Mouse (Mus musculus): ENCODE results near the gene Coq7. TPM values are rescaled to one million over a fixed set of nuclear protein-coding genes. Genes with fewer than 3 reads are reported as not detected.

Gene Coq7
- polyA plus RNA-seq, 1 experiment from 2014 or later: 127 TPM

DNA sequence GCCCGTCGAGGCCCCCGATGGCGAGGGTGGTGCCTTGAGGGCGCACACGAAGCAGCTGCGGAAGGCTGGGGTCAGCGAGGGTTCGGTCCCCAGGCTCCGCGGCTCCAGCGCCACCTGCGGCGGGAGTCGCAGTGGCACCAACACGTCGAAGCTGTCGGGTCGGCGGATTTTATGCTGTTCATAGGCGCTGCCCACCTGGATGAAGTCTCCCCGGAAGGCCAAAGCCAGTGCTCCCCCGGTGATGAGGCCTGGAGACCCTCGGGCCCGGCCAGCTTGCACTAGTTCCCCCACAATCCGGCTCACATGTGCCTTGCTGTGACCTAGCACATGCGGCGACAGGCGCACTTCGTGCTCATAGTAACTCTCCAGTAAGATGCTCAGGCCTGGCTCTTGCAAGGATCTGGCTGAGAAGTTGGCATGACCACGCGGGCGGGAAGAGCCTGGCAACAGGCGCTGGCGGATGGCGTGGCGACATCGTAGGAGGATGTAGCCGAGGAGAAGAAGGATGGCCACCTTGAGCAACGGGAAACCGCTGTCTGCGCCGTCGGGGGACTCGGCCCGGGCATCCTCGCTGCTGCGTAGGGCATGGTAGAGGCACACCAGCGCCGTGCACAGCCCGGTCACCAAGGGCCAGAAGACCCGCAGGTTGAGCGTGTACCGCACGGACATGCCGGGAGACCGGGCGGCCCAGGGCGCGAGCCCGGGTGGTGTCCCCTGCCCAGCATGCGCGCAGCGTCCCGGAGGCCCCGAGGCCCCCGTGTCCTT lies 42.3 kb downstream of the Coq7 start:
- H3K27me3 ChIP-seq (ENCODE audit: control insufficient read depth, insufficient read depth, low read length): peaks cover 20% of the 10 kb centered on the region
- peak; percentile 32; the same call in 1 of the 2 replicates for ATAC-seq (ENCODE audit: low read depth)
- H3K36me3 ChIP-seq (ENCODE audit: control insufficient read depth, insufficient read depth, low read length): no peaks in the 10 kb centered on the region
- H3K27ac ChIP-seq (ENCODE audit: low read depth, low read length): no peak overlapping the region
- 3% methylated on average over 58 of the region's 67 CpGs for WGBS
- H3K4me3 ChIP-seq (ENCODE audit: low read depth, low read length): peak overlapping the region; percentile 44
- H3K4me2 ChIP-seq (ENCODE audit: low read depth, low read length): peak overlapping the region; percentile 61
- H3K9ac ChIP-seq (replicated peaks; ENCODE audit: low read depth, low read length): peak overlapping the region; percentile 49
- H3K4me1 ChIP-seq (ENCODE audit: control insufficient read depth, insufficient read depth, low read length): 0 out of 2 replicates have a peak, but pooled peaks cover 4% of the 10 kb centered on the region
- H3K9me3 ChIP-seq (ENCODE audit: control insufficient read depth, low read length): no peaks in the 10 kb centered on the region

DNA sequence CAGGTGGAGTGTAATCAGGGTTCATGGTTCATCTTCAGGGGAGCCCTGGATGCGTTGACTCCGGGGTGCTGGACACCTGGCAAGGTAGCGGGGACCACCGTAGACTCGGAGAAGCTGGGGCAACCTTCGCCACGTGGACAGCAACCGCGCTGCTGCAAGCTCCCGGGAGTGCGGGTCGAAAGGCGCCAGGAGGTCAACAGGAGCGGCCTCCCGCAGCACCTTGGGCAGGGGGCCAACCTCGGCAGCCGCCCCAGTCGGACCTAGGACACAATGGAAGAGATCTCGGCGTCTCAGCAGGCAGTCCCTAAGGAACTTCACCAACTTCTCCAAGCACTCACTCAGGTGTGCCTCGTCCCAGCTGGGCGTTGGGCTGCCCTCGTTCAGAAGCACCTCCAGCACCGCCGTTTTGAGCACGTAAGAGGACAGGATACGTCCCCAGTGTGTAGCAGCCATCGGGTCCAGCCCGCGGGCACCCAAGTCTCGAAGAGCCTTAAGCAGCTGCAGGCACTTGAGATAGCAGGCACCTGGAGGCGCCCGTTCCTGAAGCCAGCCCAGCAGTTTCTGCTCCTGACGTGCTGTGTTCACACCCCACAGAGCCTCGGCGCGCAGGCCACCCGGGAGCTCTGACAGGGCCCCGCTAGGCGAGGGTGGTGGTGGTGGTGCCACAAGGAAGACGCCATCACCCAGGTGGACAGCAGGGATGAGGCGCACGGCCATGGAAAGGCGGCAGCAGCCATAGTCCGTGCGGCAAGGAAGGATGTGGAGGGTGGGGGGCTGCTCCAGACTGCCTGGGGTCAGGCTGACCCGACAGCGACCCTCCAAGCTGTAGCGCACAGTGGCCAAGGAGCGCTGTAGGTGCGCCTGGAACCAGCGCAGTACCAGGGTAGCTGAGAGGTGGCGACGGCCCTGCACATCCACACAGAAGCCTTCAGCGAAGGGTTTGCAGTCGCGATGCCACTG lies 43.2 kb downstream of the Coq7 start:
- Histone ChIP-seq H3K27me3 (ENCODE audit: control insufficient read depth, insufficient read depth, low read length) (peaks cover 20% of the 10 kb centered on the region), H3K36me3 (ENCODE audit: control insufficient read depth, insufficient read depth, low read length) (no peaks in the 10 kb centered on the region), H3K9ac (replicated peaks; ENCODE audit: low read depth, low read length) (no peak overlapping the region), H3K4me1 (ENCODE audit: control insufficient read depth, insufficient read depth, low read length) (0 out of 2 replicates have a peak, but pooled peaks cover 4% of the 10 kb centered on the region), H3K27ac (ENCODE audit: low read depth, low read length) (no peak overlapping the region), H3K4me2 (ENCODE audit: low read depth, low read length) (peak overlapping the region; percentile 61; the same call in 1 of the 2 replicates), H3K4me3 (ENCODE audit: low read depth, low read length) (peak overlapping the region; percentile 44; the same call in 1 of the 2 replicates), H3K9me3 (ENCODE audit: control insufficient read depth, low read length) (no peaks in the 10 kb centered on the region)
- WGBS: 15% methylated on average over 57 of the region's 57 CpGs
- ATAC-seq (ENCODE audit: low read depth): no peak

DNA sequence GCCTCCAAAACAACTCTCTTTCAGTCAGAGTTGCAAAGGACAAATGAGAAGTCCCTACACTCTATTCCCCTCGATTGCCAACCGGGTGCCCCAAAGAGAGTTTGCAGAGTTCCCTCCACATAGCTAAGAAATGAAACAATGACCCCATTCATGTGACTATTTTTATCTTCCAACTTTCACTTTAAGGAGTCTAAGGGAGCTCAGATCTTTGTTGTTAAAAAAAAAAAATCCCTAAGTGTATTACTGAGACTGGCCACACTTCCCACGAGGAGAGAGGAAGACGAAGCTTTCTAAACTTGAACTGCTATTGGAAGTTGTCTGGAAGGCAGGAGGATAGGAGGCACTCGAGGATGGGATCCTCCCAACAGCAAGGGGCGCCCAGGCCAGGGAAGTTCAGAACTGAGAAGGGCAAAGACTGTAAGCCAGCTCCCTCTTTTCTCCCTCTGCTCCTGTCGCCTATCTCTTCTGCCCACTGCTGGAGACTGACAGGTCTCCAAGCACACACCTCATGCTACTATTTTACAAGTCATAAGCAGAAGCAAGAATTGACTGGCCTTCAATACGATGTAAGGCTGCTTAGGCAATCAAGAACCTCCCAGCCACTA lies 45.0 kb downstream of the Coq7 start:
- H3K27me3 ChIP-seq (ENCODE audit: control insufficient read depth, insufficient read depth, low read length): peaks cover 20% of the 10 kb centered on the region
- no peaks in the 10 kb centered on the region for H3K9me3 ChIP-seq (ENCODE audit: control insufficient read depth, low read length)
- H3K27ac ChIP-seq (ENCODE audit: low read depth, low read length): no peak overlapping the region
- no peaks in the 10 kb centered on the region for H3K36me3 ChIP-seq (ENCODE audit: control insufficient read depth, insufficient read depth, low read length)
- H3K4me1 ChIP-seq (ENCODE audit: control insufficient read depth, insufficient read depth, low read length): 0 out of 2 replicates have a peak, but pooled peaks cover 4% of the 10 kb centered on the region
- H3K4me3 ChIP-seq (ENCODE audit: low read depth, low read length): no peak overlapping the region
- no peak overlapping the region for H3K9ac ChIP-seq (replicated peaks; ENCODE audit: low read depth, low read length)
- 26% methylated on average over 8 of the region's 8 CpGs for WGBS
- H3K4me2 ChIP-seq (ENCODE audit: low read depth, low read length): no peak overlapping the region
- no peak for ATAC-seq (ENCODE audit: low read depth)

DNA sequence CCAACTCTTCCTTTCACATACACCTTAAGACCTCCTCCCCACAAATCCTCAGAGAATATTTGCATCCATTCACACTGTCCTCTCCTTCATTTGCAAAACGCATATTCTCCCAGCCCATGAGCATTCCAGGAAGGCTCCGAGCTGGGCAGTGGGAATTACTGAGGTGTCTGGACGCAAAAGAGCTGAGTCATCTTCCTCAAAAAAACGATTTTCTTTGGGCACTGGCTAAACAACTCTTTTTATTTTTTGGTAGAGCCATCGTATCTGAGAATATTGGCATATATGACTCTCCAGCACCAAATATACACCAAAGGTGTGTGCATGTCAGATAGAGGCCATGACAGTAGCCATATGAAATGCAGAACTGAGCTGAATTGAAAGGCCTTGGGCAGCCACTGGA lies 46.2 kb downstream of the Coq7 start:
- H3K27me3 ChIP-seq (ENCODE audit: control insufficient read depth, insufficient read depth, low read length): peaks cover 19% of the 10 kb centered on the region

DNA sequence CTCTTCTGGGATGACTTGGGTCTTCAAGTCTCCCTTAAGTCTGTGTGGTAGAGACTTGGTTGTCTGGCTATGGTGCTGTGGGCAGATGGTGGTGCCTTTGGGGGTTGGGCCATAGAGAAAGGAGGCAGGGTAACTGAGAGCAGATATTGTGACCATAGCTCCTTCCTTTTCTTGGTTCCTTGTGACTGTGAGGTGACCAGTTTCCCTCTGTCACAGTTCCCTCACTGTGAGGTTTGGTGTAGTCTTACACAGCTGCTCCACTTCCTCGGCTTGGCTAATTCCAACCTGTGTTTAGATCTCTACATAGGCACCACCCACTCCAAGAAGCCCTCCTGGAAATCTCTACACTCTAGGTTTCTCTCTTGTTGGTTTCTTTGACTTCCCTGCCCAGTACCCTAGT lies 49.2 kb downstream of the Coq7 start:
- H3K9ac ChIP-seq (replicated peaks; ENCODE audit: low read depth, low read length): no peak overlapping the region
- H3K27me3 ChIP-seq (ENCODE audit: control insufficient read depth, insufficient read depth, low read length): no peaks in the 10 kb centered on the region
- no peak overlapping the region for H3K4me3 ChIP-seq (ENCODE audit: low read depth, low read length)
- no peaks in the 10 kb centered on the region for H3K4me1 ChIP-seq (ENCODE audit: control insufficient read depth, insufficient read depth, low read length)
- no peak overlapping the region for H3K4me2 ChIP-seq (ENCODE audit: low read depth, low read length)
- no peaks in the 10 kb centered on the region for H3K36me3 ChIP-seq (ENCODE audit: control insufficient read depth, insufficient read depth, low read length)
- ATAC-seq (ENCODE audit: low read depth): no peak
- H3K27ac ChIP-seq (ENCODE audit: low read depth, low read length): no peak overlapping the region
- 88% methylated on average over 1 of the region's 1 CpGs for WGBS
- H3K9me3 ChIP-seq (ENCODE audit: control insufficient read depth, low read length): no peaks in the 10 kb centered on the region

More for the DNA sequence above, 46.2 kb downstream of the Coq7 start:
- H3K9ac ChIP-seq (replicated peaks; ENCODE audit: low read depth, low read length): no peak overlapping the region
- ATAC-seq (ENCODE audit: low read depth): no peak
- 59% methylated on average over 5 of the region's 5 CpGs for WGBS
- no peaks in the 10 kb centered on the region for H3K36me3 ChIP-seq (ENCODE audit: control insufficient read depth, insufficient read depth, low read length)
- H3K27ac ChIP-seq (ENCODE audit: low read depth, low read length): no peak overlapping the region
- H3K4me1 ChIP-seq (ENCODE audit: control insufficient read depth, insufficient read depth, low read length): 0 out of 2 replicates have a peak, but pooled peaks cover 4% of the 10 kb centered on the region
- no peak overlapping the region for H3K4me3 ChIP-seq (ENCODE audit: low read depth, low read length)
- H3K4me2 ChIP-seq (ENCODE audit: low read depth, low read length): no peak overlapping the region
- no peaks in the 10 kb centered on the region for H3K9me3 ChIP-seq (ENCODE audit: control insufficient read depth, low read length)

DNA sequence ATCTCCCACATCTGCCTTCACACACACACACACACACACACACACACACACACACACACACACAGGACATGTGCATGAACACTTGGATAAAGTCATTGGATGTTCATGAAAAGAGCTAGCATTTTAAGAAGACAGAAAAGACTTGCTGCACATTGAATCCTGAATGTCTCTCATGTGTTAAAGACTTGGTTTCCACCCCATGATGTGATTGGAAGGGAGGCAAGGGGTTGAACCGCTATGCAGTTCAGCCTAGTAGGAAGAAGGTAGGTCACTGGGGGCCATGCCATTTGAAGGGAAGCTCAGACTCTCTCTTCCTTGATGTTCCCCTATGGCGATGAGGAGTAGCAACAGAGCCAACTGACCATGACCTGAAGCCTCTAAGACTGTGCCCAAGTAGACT lies 51.2 kb downstream of the Coq7 start:
- no peak for ATAC-seq (ENCODE audit: low read depth)
- H3K4me1 ChIP-seq (ENCODE audit: control insufficient read depth, insufficient read depth, low read length): no peaks in the 10 kb centered on the region
- WGBS: 88% methylated on average over 2 of the region's 2 CpGs
- no peak overlapping the region for H3K4me2 ChIP-seq (ENCODE audit: low read depth, low read length)
- H3K4me3 ChIP-seq (ENCODE audit: low read depth, low read length): no peak overlapping the region
- H3K27me3 ChIP-seq (ENCODE audit: control insufficient read depth, insufficient read depth, low read length): no peaks in the 10 kb centered on the region
- no peak overlapping the region for H3K9ac ChIP-seq (replicated peaks; ENCODE audit: low read depth, low read length)
- no peak overlapping the region for H3K27ac ChIP-seq (ENCODE audit: low read depth, low read length)
- H3K36me3 ChIP-seq (ENCODE audit: control insufficient read depth, insufficient read depth, low read length): no peaks in the 10 kb centered on the region
- H3K9me3 ChIP-seq (ENCODE audit: control insufficient read depth, low read length): no peaks in the 10 kb centered on the region

DNA sequence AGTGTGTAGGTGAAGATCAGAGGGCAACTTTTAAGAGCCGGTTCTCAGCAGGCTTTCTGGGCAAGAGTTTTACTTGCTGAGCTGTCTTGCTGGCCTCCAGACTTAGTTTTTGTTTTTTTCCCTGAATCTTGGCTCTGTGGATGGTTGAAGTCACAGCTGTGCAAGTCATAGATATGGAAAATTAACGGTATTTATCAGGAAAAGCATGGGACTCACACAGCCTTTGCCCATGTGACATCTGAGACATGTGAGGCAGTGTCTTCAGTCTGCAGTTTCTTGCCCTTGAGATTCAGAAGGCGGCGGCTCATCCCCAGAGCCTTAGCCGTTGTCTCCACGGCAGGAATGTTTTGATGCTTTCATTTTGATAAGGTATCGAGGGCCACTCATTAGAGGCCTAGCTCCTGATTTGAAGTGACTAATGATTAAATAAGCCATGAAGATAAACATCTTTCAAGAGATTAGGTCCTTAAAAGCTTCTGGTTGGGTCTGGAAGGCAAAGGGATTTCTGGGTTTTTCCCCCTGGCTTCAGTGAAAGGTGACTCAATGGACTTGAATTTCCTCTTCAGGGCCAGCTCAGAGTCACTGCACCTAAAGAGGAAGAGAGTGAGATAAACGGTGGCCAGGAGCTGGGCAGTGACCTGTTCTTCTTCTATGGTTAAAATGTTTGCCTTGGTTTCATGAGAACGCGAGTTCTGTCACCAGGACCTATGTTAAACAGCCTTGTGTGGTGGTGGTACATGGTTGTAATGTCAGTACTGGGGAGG lies 51.9 kb downstream of the Coq7 start:
- no peaks in the 10 kb centered on the region for H3K27me3 ChIP-seq (ENCODE audit: control insufficient read depth, insufficient read depth, low read length)
- H3K9ac ChIP-seq (replicated peaks; ENCODE audit: low read depth, low read length): no peak overlapping the region
- no peak for ATAC-seq (ENCODE audit: low read depth)
- H3K27ac ChIP-seq (ENCODE audit: low read depth, low read length): no peak overlapping the region
- no peaks in the 10 kb centered on the region for H3K9me3 ChIP-seq (ENCODE audit: control insufficient read depth, low read length)
- H3K4me3 ChIP-seq (ENCODE audit: low read depth, low read length): no peak overlapping the region
- no peaks in the 10 kb centered on the region for H3K36me3 ChIP-seq (ENCODE audit: control insufficient read depth, insufficient read depth, low read length)
- H3K4me2 ChIP-seq (ENCODE audit: low read depth, low read length): no peak overlapping the region
- H3K4me1 ChIP-seq (ENCODE audit: control insufficient read depth, insufficient read depth, low read length): no peaks in the 10 kb centered on the region
- 88% methylated on average over 10 of the region's 10 CpGs for WGBS

DNA sequence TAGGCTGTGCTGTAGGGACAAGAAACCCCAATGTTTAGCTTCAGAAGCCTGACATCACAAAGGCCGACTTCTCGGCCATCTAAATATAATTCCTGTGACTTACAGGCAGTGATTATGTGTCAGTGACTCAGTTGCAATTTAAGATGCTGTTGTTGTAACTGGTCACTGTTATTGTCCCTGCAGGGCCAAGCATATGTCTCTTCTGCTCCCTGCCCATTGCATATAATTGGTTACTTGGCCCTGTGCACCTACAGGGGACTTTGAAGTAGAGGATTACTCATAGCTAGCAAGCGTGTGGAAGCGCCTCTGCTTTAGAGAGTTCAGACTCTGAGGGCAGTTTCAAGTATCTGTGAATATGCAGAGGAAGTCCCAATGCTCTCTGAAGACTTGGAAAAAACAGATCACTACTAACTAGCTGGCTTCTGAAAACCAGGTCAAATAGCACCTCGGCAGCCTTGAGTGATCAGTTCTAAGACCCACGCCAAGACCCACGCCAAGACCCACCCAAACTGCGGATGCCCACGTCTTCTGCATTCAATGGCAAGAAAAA lies 52.9 kb downstream of the Coq7 start:
- Histone ChIP-seq H3K36me3 (ENCODE audit: control insufficient read depth, insufficient read depth, low read length) (no peaks in the 10 kb centered on the region), H3K27ac (ENCODE audit: low read depth, low read length) (no peak overlapping the region), H3K4me2 (ENCODE audit: low read depth, low read length) (no peak overlapping the region), H3K27me3 (ENCODE audit: control insufficient read depth, insufficient read depth, low read length) (no peaks in the 10 kb centered on the region), H3K9me3 (ENCODE audit: control insufficient read depth, low read length) (no peaks in the 10 kb centered on the region), H3K9ac (replicated peaks; ENCODE audit: low read depth, low read length) (no peak overlapping the region), H3K4me1 (ENCODE audit: control insufficient read depth, insufficient read depth, low read length) (no peaks in the 10 kb centered on the region), H3K4me3 (ENCODE audit: low read depth, low read length) (no peak overlapping the region)
- 90% methylated on average over 9 of the region's 9 CpGs for WGBS
- no peak for ATAC-seq (ENCODE audit: low read depth)
